Mouse (Mus musculus): ENCODE measurements at regions not wholly inside any gene's neighbourhood (a gene's known extent, or its start where the extent isn't known, plus 50 kb on each side); places are given as distances from the start of the nearest gene placed in this dataset.

DNA sequence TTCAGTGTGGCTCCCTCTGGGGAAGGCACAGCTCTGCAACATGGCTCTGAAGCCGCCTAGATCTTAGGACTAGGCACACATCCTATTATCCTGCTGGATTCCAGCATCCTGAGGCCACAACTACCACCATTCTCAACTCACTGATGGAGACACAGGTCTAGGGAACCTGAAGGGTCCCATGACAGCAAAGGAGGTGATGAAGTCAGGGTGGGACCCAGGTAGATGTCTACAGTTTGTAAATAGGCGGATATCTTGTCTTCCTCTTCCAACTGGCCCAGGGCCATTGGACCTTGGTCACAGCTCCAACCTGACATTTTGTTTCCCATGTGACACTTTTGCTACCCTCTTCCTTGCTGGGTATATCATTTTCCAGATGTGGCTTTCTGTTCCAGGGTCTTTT lies 106.4 kb downstream of the Vapb start:
- DNase-seq = no peak
- no peak for TF ChIP-seq EP300 (IDR thresholded peaks at IDR 0.05; ENCODE audit: low read depth)
- Histone ChIP-seq H3K4me3 (ENCODE audit: low read depth, low read length) (no peak overlapping the region), H3K27ac (ENCODE audit: low read depth) (no peak overlapping the region), H3K36me3 (replicated peaks; ENCODE audit: insufficient read depth, low read length) (no peaks in the 10 kb centered on the region), H3K9ac (replicated peaks) (no peak overlapping the region), H3K9me3 (ENCODE audit: low read length) (no peaks in the 10 kb centered on the region), H3K4me1 (ENCODE audit: insufficient read depth) (no peaks in the 10 kb centered on the region), H3K27me3 (ENCODE audit: insufficient read depth, low read length) (no peaks in the 10 kb centered on the region), H3K4me2 (ENCODE audit: low read depth, low read length) (no peak overlapping the region)
- no peak for ATAC-seq
- WGBS (ENCODE audit: insufficient replicate concordance) = 64% methylated on average over 2 of the region's 2 CpGs

DNA sequence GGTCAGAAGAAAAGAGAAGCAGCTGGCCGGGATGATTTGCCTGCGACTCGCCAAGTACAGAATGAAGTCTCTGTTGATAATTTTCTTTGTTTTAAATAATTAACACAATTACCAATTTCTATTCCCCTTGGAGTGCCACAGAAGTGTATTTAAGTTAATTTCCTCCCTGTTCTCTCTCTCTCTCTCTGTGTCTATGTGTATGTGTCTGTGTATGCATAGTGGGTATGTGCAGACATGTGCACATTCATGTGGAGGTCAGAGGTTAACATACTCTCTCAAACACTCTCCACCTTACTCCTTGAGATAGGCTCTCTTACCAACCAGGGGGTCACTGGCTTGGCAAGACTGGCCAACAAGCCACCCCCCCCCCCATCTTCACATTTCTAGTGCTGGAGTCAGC lies 107.2 kb downstream of the Vapb start:
- DNase-seq (no peak), ATAC-seq (no peak)
- H3K36me3 ChIP-seq (replicated peaks; ENCODE audit: insufficient read depth, low read length) = no peaks in the 10 kb centered on the region
- TF ChIP-seq EP300 (IDR thresholded peaks at IDR 0.05; ENCODE audit: low read depth) = no peak
- no peak for TF ChIP-seq CTCF (IDR thresholded peaks at IDR 0.05; ENCODE audit: low read depth)
- no peaks in the 10 kb centered on the region for H3K9me3 ChIP-seq (ENCODE audit: low read length)
- no peaks in the 10 kb centered on the region for H3K4me1 ChIP-seq (ENCODE audit: insufficient read depth)
- no peaks in the 10 kb centered on the region for H3K27me3 ChIP-seq (ENCODE audit: insufficient read depth, low read length)
- 84% methylated on average over 3 of the region's 3 CpGs for WGBS (ENCODE audit: insufficient replicate concordance)
- no peak overlapping the region for H3K9ac ChIP-seq (replicated peaks)
- no peak overlapping the region for H3K27ac ChIP-seq (ENCODE audit: low read depth)
- no peak overlapping the region for H3K4me2 ChIP-seq (ENCODE audit: low read depth, low read length)
- no peak overlapping the region for H3K4me3 ChIP-seq (ENCODE audit: low read depth, low read length)

DNA sequence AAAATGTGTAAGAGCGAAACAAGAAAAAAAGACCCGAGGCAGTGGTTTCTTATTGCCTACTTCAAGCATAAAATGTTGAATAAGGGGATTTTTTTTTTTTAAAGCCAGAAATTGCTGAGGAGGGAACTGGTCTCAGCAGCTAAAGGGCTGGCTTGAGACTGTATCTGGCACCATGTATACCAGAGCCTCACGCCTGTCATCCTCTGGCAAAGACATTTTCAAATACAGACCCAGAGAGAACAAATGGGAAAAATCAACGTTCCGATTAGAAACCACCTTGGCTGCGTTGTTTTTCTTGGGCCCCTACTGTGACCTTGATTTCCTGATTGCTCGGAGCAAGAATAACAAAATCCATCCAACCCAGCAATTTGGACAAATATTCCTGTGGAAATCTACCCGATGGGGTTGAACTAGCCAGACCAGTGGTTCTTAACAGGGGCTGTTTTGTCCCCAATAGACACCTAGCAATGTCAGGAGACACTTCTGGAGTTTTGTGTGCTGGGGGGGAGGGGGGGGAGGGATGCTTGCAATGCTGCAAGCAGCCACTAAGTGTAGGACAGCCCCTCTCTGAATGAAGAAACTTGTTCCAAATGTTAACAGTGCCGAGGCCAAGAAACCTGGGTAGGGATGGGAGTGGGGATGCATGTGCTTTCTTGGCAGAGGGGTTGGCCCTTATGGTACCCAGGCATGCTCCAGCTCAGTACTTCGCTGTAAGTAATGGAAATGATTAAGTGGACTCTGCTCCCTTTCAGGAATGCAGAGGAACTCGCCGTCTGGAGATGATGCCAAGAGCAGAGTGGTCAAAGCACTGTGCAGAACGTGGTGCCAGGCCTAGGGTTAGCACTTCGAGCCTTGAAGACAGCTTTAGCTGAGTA lies 108.1 kb downstream of the Vapb start:
- 78% methylated on average over 14 of the region's 14 CpGs for WGBS (ENCODE audit: insufficient replicate concordance)
- no peaks in the 10 kb centered on the region for H3K9me3 ChIP-seq (ENCODE audit: low read length)
- ATAC-seq (no peak), DNase-seq (peak; percentile 7)
- H3K4me1 ChIP-seq (ENCODE audit: insufficient read depth) = no peaks in the 10 kb centered on the region
- TF ChIP-seq CTCF (IDR thresholded peaks at IDR 0.05; ENCODE audit: low read depth) = no peak
- TF ChIP-seq EP300 (IDR thresholded peaks at IDR 0.05; ENCODE audit: low read depth) = no peak
- no peaks in the 10 kb centered on the region for H3K27me3 ChIP-seq (ENCODE audit: insufficient read depth, low read length)
- H3K4me3 ChIP-seq (ENCODE audit: low read depth, low read length) = no peak overlapping the region
- no peaks in the 10 kb centered on the region for H3K36me3 ChIP-seq (replicated peaks; ENCODE audit: insufficient read depth, low read length)
- no peak overlapping the region for H3K9ac ChIP-seq (replicated peaks)
- H3K27ac ChIP-seq (ENCODE audit: low read depth) = no peak overlapping the region
- H3K4me2 ChIP-seq (ENCODE audit: low read depth, low read length) = no peak overlapping the region

DNA sequence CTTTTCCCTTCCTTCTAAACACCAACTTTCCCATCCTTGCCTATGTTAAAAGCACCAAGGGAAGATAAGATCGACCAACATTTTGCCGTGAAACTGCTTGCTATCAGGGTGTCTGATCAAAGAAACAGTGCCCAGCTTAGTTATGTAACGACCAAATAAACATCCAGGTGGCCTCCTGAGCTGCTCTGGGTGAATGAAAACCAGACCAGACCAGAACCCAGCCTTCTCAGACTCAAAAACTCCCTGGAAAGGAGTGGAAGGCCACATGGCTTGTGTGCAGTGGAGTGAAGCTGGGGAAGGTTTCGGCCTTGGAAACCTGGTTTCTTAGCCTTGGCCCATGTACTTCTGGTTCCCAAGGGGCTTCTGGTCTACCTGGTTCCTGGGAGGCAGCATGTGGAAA lies 113.7 kb downstream of the Vapb start:
- H3K9me3 ChIP-seq (ENCODE audit: low read length) = no peaks in the 10 kb centered on the region
- ATAC-seq = no peak
- H3K4me1 ChIP-seq (ENCODE audit: insufficient read depth) = no peaks in the 10 kb centered on the region
- DNase-seq = no peak
- WGBS (ENCODE audit: insufficient replicate concordance) = 34% methylated on average over 4 of the region's 4 CpGs
- no peak overlapping the region for H3K4me3 ChIP-seq (ENCODE audit: low read depth, low read length)
- H3K4me2 ChIP-seq (ENCODE audit: low read depth, low read length) = no peak overlapping the region
- TF ChIP-seq CTCF (IDR thresholded peaks at IDR 0.05; ENCODE audit: low read depth) (no peak), EP300 (IDR thresholded peaks at IDR 0.05; ENCODE audit: low read depth) (no peak)
- no peaks in the 10 kb centered on the region for H3K36me3 ChIP-seq (replicated peaks; ENCODE audit: insufficient read depth, low read length)
- H3K27me3 ChIP-seq (ENCODE audit: insufficient read depth, low read length) = no peaks in the 10 kb centered on the region
- H3K9ac ChIP-seq (replicated peaks) = no peak overlapping the region
- no peak overlapping the region for H3K27ac ChIP-seq (ENCODE audit: low read depth)

DNA sequence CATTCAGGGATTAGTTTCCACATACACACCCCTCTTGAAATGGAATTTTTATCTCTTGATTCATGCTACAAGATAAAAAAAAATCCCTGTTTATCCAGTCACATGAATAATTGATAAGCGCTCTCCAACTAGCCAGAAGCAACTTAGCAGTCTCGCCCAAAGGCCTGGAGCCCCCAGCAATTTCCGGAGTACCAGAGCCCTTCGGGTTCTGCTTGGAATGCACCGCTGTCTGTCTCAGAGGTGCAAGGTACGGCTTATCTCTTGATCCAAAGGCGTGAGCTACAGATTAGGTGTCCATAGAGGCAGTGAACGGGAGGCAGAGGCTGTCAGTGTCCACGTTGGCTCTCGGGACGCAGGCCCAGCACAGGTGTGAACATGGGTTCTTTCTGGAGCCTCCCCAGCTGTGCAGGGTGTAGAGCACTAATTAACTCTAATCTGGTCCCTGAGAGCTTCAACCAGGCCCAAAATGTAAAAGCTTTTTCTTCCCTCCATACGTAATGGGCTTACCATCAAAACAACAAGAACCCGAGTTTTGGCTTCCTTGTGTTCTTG lies 116.9 kb downstream of the Vapb start:
- Histone ChIP-seq H3K4me2 (ENCODE audit: low read depth, low read length) (no peak overlapping the region), H3K9ac (replicated peaks) (no peak overlapping the region), H3K9me3 (ENCODE audit: low read length) (no peaks in the 10 kb centered on the region), H3K27me3 (ENCODE audit: insufficient read depth, low read length) (no peaks in the 10 kb centered on the region), H3K4me3 (ENCODE audit: low read depth, low read length) (no peak overlapping the region), H3K4me1 (ENCODE audit: insufficient read depth) (no peaks in the 10 kb centered on the region), H3K27ac (ENCODE audit: low read depth) (no peak overlapping the region), H3K36me3 (replicated peaks; ENCODE audit: insufficient read depth, low read length) (no peaks in the 10 kb centered on the region)
- 64% methylated on average over 13 of the region's 13 CpGs for whole genome bisulfite sequencing (ENCODE audit: insufficient replicate concordance)
- DNase-seq (no peak), ATAC-seq (no peak)
- TF ChIP-seq EP300 (IDR thresholded peaks at IDR 0.05; ENCODE audit: low read depth) (no peak), CTCF (IDR thresholded peaks at IDR 0.05; ENCODE audit: low read depth) (no peak)

DNA sequence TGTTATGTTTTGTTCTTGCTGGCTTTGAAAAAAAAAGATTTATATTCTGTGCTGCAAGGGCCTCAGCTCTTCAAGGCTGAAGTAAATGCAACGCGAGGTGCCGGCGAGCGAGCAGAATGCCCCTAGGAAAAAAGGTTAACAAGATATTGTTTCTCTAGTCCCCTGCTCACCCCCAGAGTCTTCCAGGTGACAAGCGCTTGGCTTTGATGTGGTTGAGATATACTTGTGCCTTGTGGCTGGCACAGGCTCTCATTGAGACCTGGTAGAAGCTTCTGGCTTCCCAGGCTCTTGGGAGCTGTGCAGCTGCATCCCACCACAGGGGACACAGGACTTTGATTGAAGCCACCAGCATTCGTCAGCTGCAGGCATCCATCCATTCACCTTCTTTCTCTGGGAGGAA lies 117.5 kb downstream of the Vapb start:
- TF ChIP-seq CTCF (IDR thresholded peaks at IDR 0.05; ENCODE audit: low read depth) (no peak), EP300 (IDR thresholded peaks at IDR 0.05; ENCODE audit: low read depth) (no peak)

More for the DNA sequence above, 117.5 kb downstream of the Vapb start:
- DNase-seq = no peak
- no peaks in the 10 kb centered on the region for H3K36me3 ChIP-seq (replicated peaks; ENCODE audit: insufficient read depth, low read length)
- no peak for ATAC-seq
- H3K9ac ChIP-seq (replicated peaks) = no peak overlapping the region
- no peaks in the 10 kb centered on the region for H3K9me3 ChIP-seq (ENCODE audit: low read length)
- H3K27ac ChIP-seq (ENCODE audit: low read depth) = no peak overlapping the region
- no peaks in the 10 kb centered on the region for H3K4me1 ChIP-seq (ENCODE audit: insufficient read depth)
- H3K4me3 ChIP-seq (ENCODE audit: low read depth, low read length) = no peak overlapping the region
- WGBS (ENCODE audit: insufficient replicate concordance) = 75% methylated on average over 7 of the region's 7 CpGs
- no peak overlapping the region for H3K4me2 ChIP-seq (ENCODE audit: low read depth, low read length)
- H3K27me3 ChIP-seq (ENCODE audit: insufficient read depth, low read length) = no peaks in the 10 kb centered on the region
